Mouse (Mus musculus): ENCODE measurements around the gene Hyal3. TPM values are rescaled to one million over a fixed set of nuclear protein-coding genes. Genes with fewer than 3 reads are reported as not detected.

The Hyal3 gene
- polyA plus RNA-seq, 2 experiments, result 1.2 to 1.4 TPM

GRCm38 (mm10) chr9:107603251-107603650, 22.6 kb downstream of the Hyal3 start:
- Histone ChIP-seq H3K4me3 (replicated peaks; ENCODE audit: low read length) (no peak overlapping the region), H3K4me1 (ENCODE audit: control insufficient read depth, insufficient read depth, low read length) (peaks cover 47% of the 10 kb centered on the region), H3K27me3 (ENCODE audit: control insufficient read depth, insufficient read depth, low read length) (no peaks in the 10 kb centered on the region), H3K4me2 (replicated peaks; ENCODE audit: low read depth, low read length, severe bottlenecking) (no peak overlapping the region), H3K36me3 (ENCODE audit: control insufficient read depth, insufficient read depth, low read length) (no peaks in the 10 kb centered on the region), H3K27ac (replicated peaks; ENCODE audit: low read depth, low read length) (no peak overlapping the region), H3K9me3 (ENCODE audit: control insufficient read depth, low read length) (no peaks in the 10 kb centered on the region), H3K9ac (ENCODE audit: low read depth, low read length, severe bottlenecking) (no peak overlapping the region)
- ATAC-seq (ENCODE audit: low FRiP score, low read depth), result no peak
- WGBS, result 81% methylated on average over 6 of the region's 6 CpGs
- no peak for TF ChIP-seq POLR2A (IDR thresholded peaks at IDR 0.05; ENCODE audit: borderline replicate concordance, extremely low read depth, insufficient read depth, insufficient read length)
- no peak for DNase-seq (ENCODE audit: low spot score)

- Histone ChIP-seq H3K4me2 (replicated peaks; ENCODE audit: low read depth, low read length, severe bottlenecking) (peak overlapping the region; percentile 34), H3K27me3 (ENCODE audit: control insufficient read depth, insufficient read depth, low read length) (no peaks in the 10 kb centered on the region), H3K36me3 (ENCODE audit: control insufficient read depth, insufficient read depth, low read length) (no peaks in the 10 kb centered on the region), H3K4me3 (replicated peaks; ENCODE audit: low read length) (no peak overlapping the region; the same call in 1 of the 2 replicates), H3K27ac (replicated peaks; ENCODE audit: low read depth, low read length) (peak overlapping the region; percentile 43; the same call in 1 of the 2 replicates), H3K4me1 (ENCODE audit: control insufficient read depth, insufficient read depth, low read length) (peaks cover 61% of the 10 kb centered on the region), H3K9ac (ENCODE audit: low read depth, low read length, severe bottlenecking) (no peak overlapping the region), H3K9me3 (ENCODE audit: control insufficient read depth, low read length) (no peaks in the 10 kb centered on the region)
- no peak for DNase-seq (ENCODE audit: low spot score)
- no peak for TF ChIP-seq POLR2A (IDR thresholded peaks at IDR 0.05; ENCODE audit: borderline replicate concordance, extremely low read depth, insufficient read depth, insufficient read length)
- WGBS, result 37% methylated on average over 22 of the region's 23 CpGs
- no peak for ATAC-seq (ENCODE audit: low FRiP score, low read depth)
Measured at GRCm38 (mm10) chr9:107605041-107605661, 24.5 kb downstream of the Hyal3 start.

- H3K4me3 ChIP-seq (replicated peaks; ENCODE audit: low read length), result peak overlapping the region; percentile 22
- TF ChIP-seq POLR2A (IDR thresholded peaks at IDR 0.05; ENCODE audit: borderline replicate concordance, extremely low read depth, insufficient read depth, insufficient read length), result no peak
- H3K9ac ChIP-seq (ENCODE audit: low read depth, low read length, severe bottlenecking), result peak overlapping the region; percentile 32
- H3K27me3 ChIP-seq (ENCODE audit: control insufficient read depth, insufficient read depth, low read length), result no peaks in the 10 kb centered on the region
- DNase-seq (ENCODE audit: low spot score) (no peak), ATAC-seq (ENCODE audit: low FRiP score, low read depth) (no peak)
- peak overlapping the region; percentile 65; the same call in 1 of the 2 replicates for H3K27ac ChIP-seq (replicated peaks; ENCODE audit: low read depth, low read length)
- 3% methylated on average over 9 of the region's 9 CpGs for WGBS
- H3K36me3 ChIP-seq (ENCODE audit: control insufficient read depth, insufficient read depth, low read length), result no peaks in the 10 kb centered on the region
- H3K4me1 ChIP-seq (ENCODE audit: control insufficient read depth, insufficient read depth, low read length), result peaks cover 72% of the 10 kb centered on the region
- no peaks in the 10 kb centered on the region for H3K9me3 ChIP-seq (ENCODE audit: control insufficient read depth, low read length)
- peak overlapping the region; percentile 46 for H3K4me2 ChIP-seq (replicated peaks; ENCODE audit: low read depth, low read length, severe bottlenecking)
Measured at GRCm38 (mm10) chr9:107606591-107606990, 26.0 kb downstream of the Hyal3 start.

- Histone ChIP-seq H3K4me3 (replicated peaks; ENCODE audit: low read length) (peak overlapping the region; percentile 22), H3K9ac (ENCODE audit: low read depth, low read length, severe bottlenecking) (peak overlapping the region; percentile 32), H3K9me3 (ENCODE audit: control insufficient read depth, low read length) (no peaks in the 10 kb centered on the region), H3K36me3 (ENCODE audit: control insufficient read depth, insufficient read depth, low read length) (no peaks in the 10 kb centered on the region), H3K4me2 (replicated peaks; ENCODE audit: low read depth, low read length, severe bottlenecking) (peak overlapping the region; percentile 46), H3K27me3 (ENCODE audit: control insufficient read depth, insufficient read depth, low read length) (no peaks in the 10 kb centered on the region), H3K4me1 (ENCODE audit: control insufficient read depth, insufficient read depth, low read length) (peaks cover 77% of the 10 kb centered on the region), H3K27ac (replicated peaks; ENCODE audit: low read depth, low read length) (peak overlapping the region; percentile 26; the same call in 1 of the 2 replicates)
- no peak for TF ChIP-seq POLR2A (IDR thresholded peaks at IDR 0.05; ENCODE audit: borderline replicate concordance, extremely low read depth, insufficient read depth, insufficient read length)
- no peak for DNase-seq (ENCODE audit: low spot score)
- 79% methylated on average over 2 of the region's 2 CpGs for WGBS
- ATAC-seq (ENCODE audit: low FRiP score, low read depth), result no peak
Measured at GRCm38 (mm10) chr9:107607036-107607435, 26.4 kb downstream of the Hyal3 start.

- Histone ChIP-seq H3K4me1 (ENCODE audit: control insufficient read depth, insufficient read depth, low read length) (peaks cover 75% of the 10 kb centered on the region), H3K27me3 (ENCODE audit: control insufficient read depth, insufficient read depth, low read length) (no peaks in the 10 kb centered on the region), H3K27ac (replicated peaks; ENCODE audit: low read depth, low read length) (peak overlapping the region; percentile 28), H3K9ac (ENCODE audit: low read depth, low read length, severe bottlenecking) (no peak overlapping the region), H3K4me2 (replicated peaks; ENCODE audit: low read depth, low read length, severe bottlenecking) (peak overlapping the region; percentile 46; the same call in 1 of the 2 replicates), H3K4me3 (replicated peaks; ENCODE audit: low read length) (no peak overlapping the region), H3K9me3 (ENCODE audit: control insufficient read depth, low read length) (no peaks in the 10 kb centered on the region), H3K36me3 (ENCODE audit: control insufficient read depth, insufficient read depth, low read length) (no peaks in the 10 kb centered on the region)
- WGBS, result 50% methylated on average over 9 of the region's 9 CpGs
- no peak for ATAC-seq (ENCODE audit: low FRiP score, low read depth)
- no peak for TF ChIP-seq POLR2A (IDR thresholded peaks at IDR 0.05; ENCODE audit: borderline replicate concordance, extremely low read depth, insufficient read depth, insufficient read length)
- no peak for DNase-seq (ENCODE audit: low spot score)
Measured at GRCm38 (mm10) chr9:107607653-107608245, 27.1 kb downstream of the Hyal3 start.

Data from limb, embryonic 14.5 days (tissue).